Mouse (Mus musculus): ENCODE measurements around the gene Zmynd8.

DNA sequence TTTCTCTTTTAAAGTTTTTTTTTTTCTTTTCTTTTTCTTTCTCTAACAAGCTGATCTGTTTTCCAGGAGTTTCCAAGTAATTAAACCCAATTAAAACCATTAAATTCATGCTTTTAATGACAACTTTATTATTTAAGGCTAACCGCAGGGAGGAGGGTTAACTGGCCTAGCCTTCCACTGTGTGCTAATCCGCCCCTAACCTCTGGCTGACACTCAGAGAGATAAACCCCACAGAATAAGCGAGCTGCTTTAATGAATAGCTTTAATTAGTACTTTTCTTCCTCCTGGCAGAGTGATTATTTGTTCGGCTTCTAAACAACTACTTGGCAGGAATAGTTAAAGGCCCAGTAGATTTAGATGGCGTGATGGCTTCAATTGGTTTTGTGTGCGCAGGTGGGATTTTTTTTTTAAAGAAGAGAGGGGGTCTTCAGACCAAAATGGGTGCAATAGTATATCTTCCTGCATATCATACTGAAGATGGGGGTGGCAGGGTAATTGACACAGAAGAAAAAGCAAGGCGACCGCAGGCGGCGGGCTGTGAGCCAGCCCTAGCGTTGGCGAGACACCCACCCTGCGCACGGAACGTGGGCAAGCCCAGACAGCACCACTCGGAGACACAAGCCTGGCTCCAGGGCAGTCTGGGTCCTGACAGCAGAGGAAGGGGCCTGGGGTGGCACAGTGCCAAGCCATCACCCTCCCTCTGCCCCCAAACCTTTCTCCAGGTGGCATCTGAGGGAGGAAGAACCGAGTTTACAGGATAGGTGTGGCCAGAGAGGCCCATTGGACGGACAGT lies 153.3 kb downstream of the Zmynd8 start:
- TF ChIP-seq GATA1 (IDR thresholded peaks at IDR 0.05; ENCODE audit: low read length): no peak
- TF ChIP-seq TAL1 (IDR thresholded peaks at IDR 0.05; ENCODE audit: low read length): no peak
